Mouse (Mus musculus): Measurements from ENCODE around the gene Stard3.

The Stard3 gene

GRCm38 (mm10) chr11:98348083-98348961 lies 9.8 kb upstream of the Stard3 start, which contains the start of gene Ppp1r1b:
TSS of gene Ppp1r1b (plus strand) at chr11:98348404.
- peak; percentile 58 for DNase-seq

DNA sequence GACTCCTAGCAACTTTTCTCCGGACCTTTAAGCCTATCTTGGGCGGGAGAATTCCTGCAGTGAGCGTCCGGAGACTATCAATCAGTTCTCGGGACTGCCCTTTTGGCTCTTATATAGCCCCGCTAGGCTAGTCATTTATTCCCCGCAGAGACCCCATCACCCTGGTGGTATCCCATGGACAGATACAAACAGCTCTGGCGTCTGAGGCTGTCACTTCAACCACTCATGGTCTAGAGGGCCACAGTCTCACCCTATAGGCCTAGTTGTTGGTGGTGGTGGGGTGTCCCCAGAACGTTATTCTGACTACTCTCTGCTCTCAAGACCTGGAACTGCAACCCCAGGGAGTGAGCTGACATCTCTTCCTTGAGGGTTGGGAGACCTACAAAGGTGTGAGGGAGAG lies 8.9 kb upstream of the Stard3 start:
- DNase-seq: no peak

GRCm38 (mm10) chr11:98352272-98352990 lies 5.7 kb upstream of the Stard3 start:
- DNase-seq: peak; percentile 72

GRCm38 (mm10) chr11:98353651-98354211 lies 4.4 kb upstream of the Stard3 start:
- peak; percentile 80 for DNase-seq

DNA sequence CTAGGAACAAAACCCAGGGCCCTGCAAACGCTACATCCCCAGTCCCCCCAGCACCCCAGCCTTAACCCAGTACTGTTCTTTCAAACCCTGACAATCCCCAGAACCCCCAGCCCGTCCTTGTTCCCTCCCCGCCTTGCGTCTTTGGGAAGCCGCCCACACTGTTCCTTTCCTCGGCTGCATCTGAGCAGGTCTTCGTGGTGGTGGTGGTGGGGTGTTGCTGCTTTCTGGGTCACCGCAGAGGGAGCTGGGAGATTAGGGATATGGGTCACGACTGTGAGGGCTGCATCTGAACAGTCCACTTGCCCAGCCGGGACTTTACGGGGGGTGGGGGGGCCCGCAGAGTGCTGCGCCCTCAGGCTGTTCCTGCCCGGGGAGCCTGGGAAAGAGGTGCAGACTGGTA lies 3.7 kb upstream of the Stard3 start:
- DNase-seq: no peak

DNA sequence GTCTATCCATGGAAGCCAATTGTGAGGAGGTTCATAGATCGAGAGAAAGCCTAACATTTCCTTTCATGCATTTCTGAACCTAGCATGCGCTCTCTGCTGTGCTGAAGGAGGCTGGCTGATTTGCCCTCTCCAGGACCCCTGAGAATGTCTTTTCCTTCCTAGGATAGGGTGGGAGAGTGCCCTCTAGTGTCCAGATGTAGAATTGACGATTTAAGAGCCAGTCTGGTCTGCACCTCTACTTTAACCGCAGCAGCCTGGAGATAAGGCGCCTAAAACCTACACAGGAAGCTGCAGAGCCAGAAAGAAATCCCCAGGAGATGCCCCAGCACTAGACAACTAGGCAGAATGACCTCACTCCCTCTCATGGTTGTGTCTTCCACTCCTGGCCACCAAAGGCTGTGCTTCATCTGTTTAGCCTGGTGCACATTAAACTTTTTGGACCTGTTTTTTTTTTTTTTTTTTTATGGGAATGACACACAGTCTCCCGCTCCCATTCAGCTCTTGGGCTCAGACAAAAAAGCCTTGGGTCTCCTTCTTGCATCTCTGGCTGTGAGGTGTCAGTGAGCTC lies 2.4 kb upstream of the Stard3 start:
- DNase-seq: peak; percentile 78

- peak; percentile 36 for DNase-seq
Measured at GRCm38 (mm10) chr11:98356625-98357394, 1.4 kb upstream of the Stard3 start.

DNA sequence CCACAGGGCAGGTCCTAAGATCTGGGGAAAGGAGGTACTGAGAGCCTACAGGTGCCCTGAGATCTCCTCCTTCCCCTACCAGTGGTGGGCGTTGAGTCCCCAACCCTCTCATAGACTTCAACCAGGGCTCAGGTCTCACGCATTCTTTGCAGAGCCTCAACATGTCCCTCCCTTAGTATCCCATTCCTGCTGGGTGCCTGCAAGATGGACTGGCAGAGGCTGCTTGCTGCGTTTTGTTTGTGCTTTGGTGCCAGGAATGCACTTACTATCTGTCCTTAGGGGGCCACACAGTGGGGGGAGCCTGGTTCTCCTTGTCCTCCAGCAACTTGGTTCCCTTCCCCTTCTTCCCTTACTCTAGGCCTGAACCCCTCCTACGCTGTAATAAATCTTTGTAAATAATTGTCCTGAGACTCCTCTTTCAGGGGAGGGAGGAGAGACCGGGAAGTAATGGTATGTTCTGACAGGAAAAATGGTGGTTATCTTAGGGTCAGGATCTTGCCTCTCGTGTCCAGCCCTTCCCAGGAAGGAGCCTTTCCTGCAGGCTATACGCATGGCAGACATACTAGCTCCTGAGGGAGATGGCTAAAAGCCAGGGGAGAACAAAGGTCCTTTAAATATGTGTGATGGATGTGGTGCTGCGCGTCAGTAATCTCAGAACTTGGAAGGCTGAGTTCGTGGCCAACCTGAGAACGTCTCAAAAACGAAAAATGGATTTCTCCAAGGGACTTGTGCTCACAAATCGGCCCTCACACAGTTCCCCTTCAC lies 590 bp upstream of the Stard3 start:
- peak; percentile 70 for DNase-seq

GRCm38 (mm10) chr11:98360866-98361521 lies 2.8 kb downstream of the Stard3 start:
- DNase-seq: peak; percentile 36

DNA sequence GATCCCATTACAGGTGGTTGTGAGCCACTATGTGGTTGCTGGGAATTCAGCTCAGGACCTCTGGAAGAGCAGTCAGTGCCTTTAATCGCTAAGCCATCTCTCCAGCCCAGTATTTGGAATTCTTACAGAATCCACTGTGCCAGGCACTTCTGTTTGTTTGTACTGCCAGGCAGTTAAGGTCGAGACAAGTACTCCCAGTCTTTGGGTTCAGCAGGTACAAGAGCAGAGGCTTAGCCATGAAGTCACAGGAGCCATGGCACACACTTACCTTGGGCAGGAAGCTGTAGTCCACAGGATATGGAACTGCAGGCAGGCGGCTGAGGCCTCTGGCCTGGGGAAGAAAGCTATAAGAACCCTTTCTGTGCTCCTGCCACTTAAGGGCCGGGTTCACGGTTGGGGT lies 5.6 kb downstream of the Stard3 start:
- DNase-seq: peak; percentile 75

- peak; percentile 61 for DNase-seq
Measured at GRCm38 (mm10) chr11:98364410-98364809, 6.2 kb downstream of the Stard3 start.

GRCm38 (mm10) chr11:98366290-98366689 lies 8.1 kb downstream of the Stard3 start:
- DNase-seq: no peak

GRCm38 (mm10) chr11:98367171-98367862 lies 9.1 kb downstream of the Stard3 start:
- no peak for DNase-seq

DNA sequence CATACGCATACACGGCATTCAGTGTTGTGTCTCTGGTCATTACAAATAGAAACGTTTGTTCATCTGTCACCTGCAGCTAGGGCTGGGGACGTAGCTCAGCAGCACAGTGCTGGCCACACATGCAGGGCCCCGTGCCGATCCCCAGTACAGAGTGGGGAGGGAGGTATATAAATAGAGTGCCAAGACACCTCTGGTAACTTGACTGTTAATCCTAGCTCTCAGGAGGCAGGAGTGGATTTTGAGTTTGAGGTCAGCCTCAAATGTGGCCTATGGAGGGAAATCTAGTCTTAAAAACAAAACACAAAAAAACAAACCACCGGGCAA lies 9.7 kb downstream of the Stard3 start:
- no peak for DNase-seq

DNA sequence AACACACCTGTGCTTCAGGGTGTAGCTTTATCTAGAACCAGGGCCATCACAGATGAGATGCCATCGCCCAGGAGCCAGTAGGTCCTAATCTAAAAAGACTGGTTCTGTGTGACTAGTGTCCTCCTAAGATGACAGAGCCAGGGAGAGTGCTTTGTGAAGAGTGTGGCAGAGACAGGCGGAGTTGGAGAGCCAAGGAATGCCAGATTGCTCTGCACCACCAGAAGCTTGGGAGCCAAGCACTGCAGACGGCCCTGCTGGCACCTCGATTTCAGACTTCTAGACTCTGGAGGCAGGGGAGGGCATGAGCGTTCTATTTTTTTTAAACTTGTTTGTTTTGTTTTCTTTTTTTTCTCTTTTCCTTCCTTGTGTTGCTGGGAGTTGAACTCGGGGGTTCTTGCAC lies 11.2 kb downstream of the Stard3 start:
- DNase-seq: no peak

DNA sequence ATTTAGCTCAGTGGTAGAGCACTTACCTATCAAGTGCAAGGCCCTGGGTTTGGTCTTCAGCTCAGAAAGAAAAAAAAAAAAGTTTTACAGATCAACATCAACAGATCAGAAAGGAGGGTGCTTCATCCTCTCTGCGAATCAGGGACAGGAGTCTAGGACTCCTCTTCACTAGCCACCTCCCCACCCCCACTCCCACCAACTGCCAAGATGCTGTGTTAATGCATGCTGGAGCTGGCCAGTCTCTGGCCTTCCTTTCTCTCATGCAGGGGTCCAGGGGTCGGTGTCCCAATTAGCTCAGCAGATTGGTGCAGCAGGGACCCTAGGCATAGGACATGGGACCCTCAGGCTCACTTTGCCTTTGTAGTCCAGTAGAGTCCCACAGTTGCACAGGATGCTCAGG lies 12.4 kb downstream of the Stard3 start:
- no peak for DNase-seq

GRCm38 (mm10) chr11:98371556-98372240 lies 13.5 kb downstream of the Stard3 start:
- no peak for DNase-seq

GRCm38 (mm10) chr11:98372406-98372805 lies 14.2 kb downstream of the Stard3 start:
- peak; percentile 84 for DNase-seq

DNA sequence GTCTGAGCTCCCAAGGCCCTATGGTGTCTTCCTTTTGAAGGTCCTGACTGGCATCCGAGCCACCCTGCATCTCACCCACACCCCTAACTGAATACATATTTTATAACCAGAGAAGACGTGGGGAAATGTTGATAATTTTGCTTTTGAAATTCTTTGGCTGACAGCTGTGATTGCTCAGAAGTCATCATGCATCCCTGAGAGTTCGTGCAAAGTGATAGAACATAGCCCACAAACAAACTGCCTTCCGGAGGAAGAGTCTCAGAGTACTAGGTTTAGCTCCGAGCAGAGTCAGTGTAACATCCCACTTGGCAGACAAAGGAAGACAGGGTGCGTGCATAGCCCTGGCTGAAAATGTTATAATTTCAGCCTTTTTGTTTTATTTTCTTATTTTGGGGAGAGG lies 15.1 kb downstream of the Stard3 start:
- DNase-seq: no peak

GRCm38 (mm10) chr11:98374266-98374665 lies 16.1 kb downstream of the Stard3 start:
- DNase-seq: no peak

Data from lung, postnatal 36 days (tissue).